Mouse (Mus musculus): ENCODE measurements around the gene Wnk4.

The Wnk4 gene

GRCm38 (mm10) chr11:101259948-101260825 is at the start of gene Wnk4:
Wnk4 (plus strand) TSS chr11:101260567.
- CTCF ChIA-PET: interaction anchor here (0.6 to 2.4 kb wide), 23 partner anchors 8 to 682 kb away, joined by 3 to 19 read pairs (median 3); partner anchors contain the start of genes Becn1 (in 3 of the 4), Cntd1 (in 1 of the 4), Coa3 (in 1 of the 4) and Psmc3ip (in 1 of the 4)
- POLR2A ChIA-PET: interaction anchor here (0.5 to 5.6 kb wide), 62 partner anchors 7 to 1344 kb away, joined by 3 to 45 read pairs (median 4); partner anchors contain the start of genes Becn1 (in 3 of the 4), Cntd1 (in 3 of the 4), Coa3 (in 3 of the 4) and Rpl27 (in 3 of the 4)

GRCm38 (mm10) chr11:101211970-101212369 is 48.4 kb upstream of the Wnk4 start:
- ChIA-PET CTCF (interaction anchor here (0.6 to 1.9 kb wide), 16 partner anchors 10 to 137 kb away, joined by 3 to 14 read pairs (median 4); partner anchors contain the start of genes Becn1 (in 2 of the 4), Cntd1 (in 2 of the 4), Ramp2 (in 2 of the 4) and Coa3 (in 1 of the 4)), POLR2A (interaction anchor here (0.6 to 1.1 kb wide), 6 partner anchors 36 to 109 kb away, joined by 3 to 6 read pairs (median 4); partner anchors contain the start of genes Becn1 (in 1 of the 4), Vps25 (in 1 of the 4) and Wnk4 (in 1 of the 4))

GRCm38 (mm10) chr11:101216936-101217335 is 43.4 kb upstream of the Wnk4 start:
- ChIA-PET CTCF (interaction anchor here in 1 of 4 experiments (1.6 kb wide), 1 partner anchor 16 kb away, joined by 4 read pairs; no protein-coding TSS in a partner anchor), POLR2A (interaction anchor here in 2 of 4 experiments (0.7 to 2.2 kb wide), 3 partner anchors 14 to 849 kb away, joined by 3 to 9 read pairs (median 5); no protein-coding TSS in a partner anchor)

- ChIA-PET POLR2A (interaction anchor here in 3 of 4 experiments (0.5 to 1.3 kb wide), 4 partner anchors 21 to 391 kb away, joined by 3 to 4 read pairs (median 4); partner anchors contain the start of gene Rpl27 (in 2 of the 3)), CTCF (interaction anchor here in 1 of 4 experiments (0.7 to 0.9 kb wide), 2 partner anchors 17 to 30 kb away, joined by 3 read pairs; no protein-coding TSS in a partner anchor)
Measured at GRCm38 (mm10) chr11:101218436-101219055, 41.8 kb upstream of the Wnk4 start.

- ChIA-PET CTCF (interaction anchor here in 3 of 4 experiments (0.5 to 0.7 kb wide), 3 partner anchors 11 to 40 kb away, joined by 3 to 4 read pairs (median 3); no protein-coding TSS in a partner anchor), POLR2A (interaction anchor here in 2 of 4 experiments (0.6 to 1.8 kb wide), 5 partner anchors 9 to 195 kb away, joined by 3 to 4 read pairs (median 4); partner anchors contain the start of gene Plekhh3 (in 1 of the 2))
Measured at GRCm38 (mm10) chr11:101220853-101221252, 39.5 kb upstream of the Wnk4 start.

GRCm38 (mm10) chr11:101221306-101221986 is 38.9 kb upstream of the Wnk4 start:
- CTCF ChIA-PET: interaction anchor here in 2 of 4 experiments (0.5 to 1.4 kb wide), 2 partner anchors 9 to 10 kb away, joined by 4 to 5 read pairs; no protein-coding TSS in a partner anchor
- POLR2A ChIA-PET: interaction anchor here in 2 of 4 experiments (0.6 to 1.8 kb wide), 5 partner anchors 33 to 221 kb away, joined by 3 to 4 read pairs (median 3); partner anchors contain the start of genes Cntd1 (in 1 of the 2), Coa3 (in 1 of the 2) and Rpl27 (in 1 of the 2)

- CTCF ChIA-PET: no interaction called here
Measured at GRCm38 (mm10) chr11:101224337-101224736, 36.0 kb upstream of the Wnk4 start.

GRCm38 (mm10) chr11:101225331-101226064 is 34.9 kb upstream of the Wnk4 start:
- CTCF ChIA-PET: interaction anchor here in 1 of 4 experiments (0.7 kb wide), 1 partner anchor 10 kb away, joined by 3 read pairs; no protein-coding TSS in a partner anchor
- POLR2A ChIA-PET: interaction anchor here in 3 of 4 experiments (0.8 to 1.4 kb wide), 5 partner anchors 20 to 216 kb away, joined by 3 read pairs; partner anchors contain the start of genes Ramp2 (in 1 of the 3), Rpl27 (in 1 of the 3) and Wnk4 (in 1 of the 3)

More at GRCm38 (mm10) chr11:101224337-101224736, 36.0 kb upstream of the Wnk4 start:
- POLR2A ChIA-PET: no interaction called here

- POLR2A ChIA-PET: interaction anchor here (0.5 to 1.4 kb wide), 13 partner anchors 20 to 569 kb away, joined by 3 to 11 read pairs (median 3); partner anchors contain the start of genes Ramp2 (in 2 of the 4), Aarsd1 (in 1 of the 4), Arl4d (in 1 of the 4) and Cntd1 (in 1 of the 4)
- CTCF ChIA-PET: interaction anchor here in 3 of 4 experiments (0.5 to 1.2 kb wide), 9 partner anchors 9 to 572 kb away, joined by 3 to 6 read pairs (median 3); partner anchors contain the start of genes Becn1 (in 1 of the 3), Ramp2 (in 1 of the 3), Retreg3 (in 1 of the 3) and Tubg1 (in 1 of the 3)
Measured at GRCm38 (mm10) chr11:101226065-101226701, 34.2 kb upstream of the Wnk4 start, which contains the start of gene Ezh1. Ezh1 (minus strand) TSS chr11:101226463.

GRCm38 (mm10) chr11:101229361-101229900 is 30.9 kb upstream of the Wnk4 start:
- POLR2A ChIA-PET: interaction anchor here in 3 of 4 experiments (0.6 to 3.2 kb wide), 18 partner anchors 9 to 618 kb away, joined by 3 to 15 read pairs (median 4); partner anchors contain the start of genes Ramp2 (in 2 of the 3), Rpl27 (in 2 of the 3), Becn1 (in 1 of the 3) and Plekhh3 (in 1 of the 3)
- CTCF ChIA-PET: interaction anchor here in 3 of 4 experiments (0.6 to 2.0 kb wide), 8 partner anchors 18 to 627 kb away, joined by 3 to 5 read pairs (median 3); partner anchors contain the start of genes Becn1 (in 1 of the 3) and Tubg2 (in 1 of the 3)

GRCm38 (mm10) chr11:101230061-101230511 is 30.3 kb upstream of the Wnk4 start:
- ChIA-PET CTCF (interaction anchor here in 3 of 4 experiments (0.6 to 2.0 kb wide), 11 partner anchors 16 to 1427 kb away, joined by 3 to 8 read pairs (median 3); partner anchors contain the start of gene Tubg2 (in 1 of the 3)), POLR2A (interaction anchor here in 3 of 4 experiments (0.5 to 3.2 kb wide), 22 partner anchors 10 to 1042 kb away, joined by 3 to 15 read pairs (median 4); partner anchors contain the start of genes Ramp2 (in 2 of the 3), Rpl27 (in 2 of the 3) and Plekhh3 (in 1 of the 3))

- ChIA-PET CTCF (interaction anchor here in 2 of 4 experiments (0.6 to 1.0 kb wide), 6 partner anchors 16 to 1427 kb away, joined by 3 to 8 read pairs (median 3); no protein-coding TSS in a partner anchor), POLR2A (interaction anchor here in 3 of 4 experiments (0.5 to 3.2 kb wide), 13 partner anchors 10 to 1042 kb away, joined by 3 to 15 read pairs (median 4); partner anchors contain the start of genes Ramp2 (in 2 of the 3) and Rpl27 (in 1 of the 3))
Measured at GRCm38 (mm10) chr11:101230526-101230925, 29.8 kb upstream of the Wnk4 start.

- ChIA-PET POLR2A (interaction anchor here in 3 of 4 experiments (0.6 to 3.2 kb wide), 17 partner anchors 14 to 1464 kb away, joined by 3 to 15 read pairs (median 5); partner anchors contain the start of genes Ramp2 (in 2 of the 3), Rpl27 (in 2 of the 3), Retreg3 (in 1 of the 3) and Tubg1 (in 1 of the 3)), CTCF (interaction anchor here in 3 of 4 experiments (0.6 to 1.1 kb wide), 6 partner anchors 10 to 492 kb away, joined by 3 to 5 read pairs (median 4); partner anchors contain the start of genes Becn1 (in 1 of the 3) and Plekhh3 (in 1 of the 3))
Measured at GRCm38 (mm10) chr11:101230991-101231871, 29.1 kb upstream of the Wnk4 start.
